Mouse (Mus musculus) forelimb bud, embryonic 11.5 days (tissue): Measurements from ENCODE around the gene Gm4884.
"Not testable (repeated sequence)": the region's sequence is repeated elsewhere in the genome, so short reads cannot be mapped to it uniquely, and the experiment has no call there.

ENCODE experiments used
- DNase-seq: peaks from one replicate; pipeline ENCODE4 v3.0.0-alpha.2; 2012; ENCODE audit warnings: low read depth, low spot score

Gene Gm4884

DNA sequence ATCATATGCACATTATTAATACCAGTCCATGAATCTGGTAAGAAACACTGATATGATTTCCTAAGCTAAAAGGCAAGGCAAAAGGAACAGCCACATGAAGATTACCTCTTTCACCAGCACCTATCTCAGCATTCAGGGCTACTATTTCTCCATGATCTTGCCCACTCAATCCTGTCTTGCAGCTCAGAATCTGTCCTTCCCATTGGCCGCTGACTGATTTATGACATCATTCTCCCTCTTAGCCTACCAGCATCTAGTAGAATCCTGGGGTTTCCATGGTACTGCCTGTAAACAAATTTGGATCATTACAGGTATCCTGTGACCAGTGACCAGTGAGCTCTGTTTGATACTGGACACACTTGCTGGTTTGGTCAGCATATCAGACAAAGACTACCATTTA lies at the start of gene Gm4884:
Gm4884 (plus strand) TSS at position 301 of the 400 bp plus-strand sequence.
- DNase-seq = not testable (repeated sequence)

- DNase-seq = no peak
Observed at GRCm38 (mm10) chr7:40987243-40987642, 45.3 kb upstream of the Gm4884 start, which contains the start of gene 4930433I11Rik. TSS of gene 4930433I11Rik (plus strand) at chr7:40987543.

DNA sequence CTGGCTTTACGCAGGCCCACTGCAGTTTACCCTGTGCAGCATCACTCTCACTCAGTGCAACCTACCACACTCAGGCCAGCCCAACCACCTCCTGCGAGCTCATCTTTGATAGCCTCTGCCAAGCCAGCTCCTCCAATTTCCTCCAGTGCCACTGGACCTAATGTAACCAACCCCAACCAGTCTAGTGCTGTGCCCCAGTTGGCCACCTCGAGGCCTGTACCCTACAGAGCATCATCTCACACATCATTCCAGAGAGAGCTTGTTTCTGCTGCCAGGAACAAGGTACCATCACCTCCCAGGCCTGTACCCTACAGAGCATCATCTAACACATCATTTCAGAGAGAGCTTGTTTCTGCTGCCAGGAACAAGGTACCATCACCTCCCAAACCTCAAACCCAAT lies 11.5 kb downstream of the Gm4884 start:
- DNase-seq = not testable (repeated sequence)
